Mouse (Mus musculus) hindbrain, embryonic 14.5 days (tissue): ENCODE results near the gene Sun2. TPM values are rescaled to one million over a fixed set of nuclear protein-coding genes. Genes with fewer than 3 reads are reported as not detected.

ENCODE experiments used
- ATAC-seq: fragments of 200-750 bp; cut with Nextera tagmentation; 2 replicates; pipeline ENCODE4 v1.8.0; 2017; ENCODE audit warnings: moderate number of reproducible peaks, mild to moderate bottlenecking, moderate TSS enrichment, moderate library complexity; ENCODE audit not compliant: low FRiP score
- DNase-seq: peaks from one replicate; pipeline ENCODE4 v3.0.0-alpha.2; 2015; ENCODE audit warnings: low spot score
- H3K27ac ChIP-seq: fragments of 300-500 bp; sonication (generic); 2 replicates; pipeline ENCODE4 v1.5.1; 2014; ENCODE audit warnings: mild to moderate bottlenecking, moderate library complexity
- H3K27me3 ChIP-seq: fragments of 300-500 bp; sonication (generic); 2 replicates; pipeline ENCODE4 v1.6.1; 2014; ENCODE audit warnings: mild to moderate bottlenecking, low read length, mixed read lengths; ENCODE audit not compliant: control insufficient read depth, insufficient read depth
- H3K36me3 ChIP-seq: fragments of 300-500 bp; sonication (generic); replicated peaks from 2 replicates; pipeline ENCODE4 v1.6.1; 2014; ENCODE audit not compliant: control insufficient read depth, insufficient read depth
- H3K4me1 ChIP-seq: fragments of 300-500 bp; sonication (generic); replicated peaks from 2 replicates; pipeline ENCODE4 v1.6.1; 2014; ENCODE audit warnings: antibody characterized with exemption, low read length, mixed read lengths; ENCODE audit not compliant: control insufficient read depth, insufficient read depth
- H3K4me2 ChIP-seq: fragments of 300-500 bp; sonication (generic); replicated peaks from 2 replicates; pipeline ENCODE4 v1.6.1; 2014; ENCODE audit warnings: mild to moderate bottlenecking, moderate library complexity
- H3K4me3 ChIP-seq: fragments of 300-500 bp; sonication (generic); replicated peaks from 2 replicates; pipeline ENCODE4 v1.5.1; 2014; ENCODE audit warnings: mild to moderate bottlenecking, low read length
- H3K9ac ChIP-seq: fragments of 300-500 bp; sonication (generic); 2 replicates; pipeline ENCODE4 v1.6.1; 2014
- H3K9me3 ChIP-seq: fragments of 300-500 bp; sonication (generic); 2 replicates; pipeline ENCODE4 v1.6.1; 2016; ENCODE audit warnings: low read length; ENCODE audit not compliant: control insufficient read depth
- WGBS: fragments of 180-500 bp; shearing (Covaris S2); extraction: QIAGEN DNeasy Blood & Tissue Kit; methylation state at CpG from one replicate; pipeline ENCODE4 v1.1.7; 2014; 5-methylcytosine and 5-hydroxymethylcytosine counted together
- polyA plus RNA-seq: library from polyadenylated mRNA; unstranded; fragments of >200 nt; fragmentation: Nextera tagmentation; extraction: Ambion mirVana; gene quantifications from 2 replicates; pipeline ENCODE4 v1.2.1, GENCODE M21; 2014

The Sun2 gene
- polyA plus RNA-seq, 1 experiment from 2014 or later = 6.7 TPM

- no peaks in the 10 kb centered on the region for H3K9me3 ChIP-seq
- H3K4me3 ChIP-seq = peak overlapping the region; percentile 84
- peak; percentile 98 for ATAC-seq
- H3K27ac ChIP-seq = peak overlapping the region; percentile 82
- peaks cover 16% of the 10 kb centered on the region for H3K4me1 ChIP-seq
- WGBS = under 1% methylated on average over 50 of the region's 50 CpGs
- H3K27me3 ChIP-seq = no peaks in the 10 kb centered on the region
- no peaks in the 10 kb centered on the region for H3K36me3 ChIP-seq
- peak; percentile 99 for DNase-seq
- H3K9ac ChIP-seq = peak overlapping the region; percentile 86
- H3K4me2 ChIP-seq = peak overlapping the region; percentile 91
Observed at GRCm38 (mm10) chr15:79774117-79775027, 32.0 kb upstream of the Sun2 start.

GRCm38 (mm10) chr15:79770629-79771240 lies 28.4 kb upstream of the Sun2 start:
- Histone ChIP-seq H3K4me3 (no peak overlapping the region), H3K4me2 (no peak overlapping the region), H3K9ac (no peak overlapping the region), H3K27me3 (no peaks in the 10 kb centered on the region), H3K9me3 (no peaks in the 10 kb centered on the region), H3K4me1 (peaks cover 16% of the 10 kb centered on the region), H3K27ac (no peak overlapping the region), H3K36me3 (no peaks in the 10 kb centered on the region)
- no peak for ATAC-seq
- 71% methylated on average over 21 of the region's 21 CpGs for WGBS
- DNase-seq = no peak

- H3K36me3 ChIP-seq = peaks cover 19% of the 10 kb centered on the region
- no peak overlapping the region for H3K27ac ChIP-seq
- H3K4me1 ChIP-seq = peaks cover 3% of the 10 kb centered on the region; the same call in 1 of the 2 replicates
- no peak for DNase-seq
- H3K4me3 ChIP-seq = no peak overlapping the region
- H3K27me3 ChIP-seq = no peaks in the 10 kb centered on the region
- H3K9me3 ChIP-seq = no peaks in the 10 kb centered on the region
- no peak for ATAC-seq
- WGBS = 45% methylated on average over 6 of the region's 6 CpGs
- no peak overlapping the region for H3K9ac ChIP-seq
- H3K4me2 ChIP-seq = no peak overlapping the region
Observed at GRCm38 (mm10) chr15:79768302-79768701, 26.0 kb upstream of the Sun2 start.

- peaks cover 27% of the 10 kb centered on the region for H3K36me3 ChIP-seq
- H3K4me1 ChIP-seq = no peaks in the 10 kb centered on the region
- H3K9me3 ChIP-seq = no peaks in the 10 kb centered on the region
- no peaks in the 10 kb centered on the region for H3K27me3 ChIP-seq
- WGBS = 77% methylated on average over 16 of the region's 16 CpGs
- no peak overlapping the region for H3K9ac ChIP-seq
- DNase-seq (no peak), ATAC-seq (no peak)
- H3K4me2 ChIP-seq = no peak overlapping the region
- no peak overlapping the region for H3K4me3 ChIP-seq
- H3K27ac ChIP-seq = no peak overlapping the region
Observed at GRCm38 (mm10) chr15:79767327-79767961, 25.1 kb upstream of the Sun2 start.

GRCm38 (mm10) chr15:79766586-79767071 lies 24.3 kb upstream of the Sun2 start:
- H3K4me3 ChIP-seq = no peak overlapping the region
- DNase-seq (no peak), ATAC-seq (no peak)
- H3K27ac ChIP-seq = no peak overlapping the region
- no peak overlapping the region for H3K9ac ChIP-seq
- H3K27me3 ChIP-seq = no peaks in the 10 kb centered on the region
- H3K4me1 ChIP-seq = no peaks in the 10 kb centered on the region
- 86% methylated on average over 10 of the region's 10 CpGs for WGBS
- peaks cover 35% of the 10 kb centered on the region for H3K36me3 ChIP-seq
- no peak overlapping the region for H3K4me2 ChIP-seq
- no peaks in the 10 kb centered on the region for H3K9me3 ChIP-seq

GRCm38 (mm10) chr15:79766168-79766567 lies 23.8 kb upstream of the Sun2 start:
- ATAC-seq = no peak
- no peaks in the 10 kb centered on the region for H3K9me3 ChIP-seq
- H3K4me1 ChIP-seq = no peaks in the 10 kb centered on the region

GRCm38 (mm10) chr15:79765361-79765760 lies 23.0 kb upstream of the Sun2 start:
- Histone ChIP-seq H3K27me3 (no peaks in the 10 kb centered on the region), H3K9me3 (no peaks in the 10 kb centered on the region), H3K4me2 (no peak overlapping the region), H3K27ac (no peak overlapping the region), H3K9ac (no peak overlapping the region), H3K4me1 (no peaks in the 10 kb centered on the region), H3K4me3 (no peak overlapping the region), H3K36me3 (peaks cover 42% of the 10 kb centered on the region)
- DNase-seq = no peak
- ATAC-seq = no peak
- WGBS = 92% methylated on average over 2 of the region's 2 CpGs

More at GRCm38 (mm10) chr15:79766168-79766567, 23.8 kb upstream of the Sun2 start:
- Histone ChIP-seq H3K27ac (no peak overlapping the region), H3K4me2 (no peak overlapping the region), H3K36me3 (peaks cover 39% of the 10 kb centered on the region), H3K27me3 (no peaks in the 10 kb centered on the region), H3K4me3 (no peak overlapping the region), H3K9ac (no peak overlapping the region)
- DNase-seq = no peak
- 76% methylated on average over 10 of the region's 10 CpGs for WGBS

- WGBS = 81% methylated on average over 11 of the region's 11 CpGs
- Histone ChIP-seq H3K4me2 (no peak overlapping the region), H3K9ac (no peak overlapping the region), H3K27ac (no peak overlapping the region), H3K4me1 (no peaks in the 10 kb centered on the region), H3K4me3 (no peak overlapping the region), H3K9me3 (no peaks in the 10 kb centered on the region), H3K36me3 (peaks cover 42% of the 10 kb centered on the region), H3K27me3 (no peaks in the 10 kb centered on the region)
- DNase-seq (no peak), ATAC-seq (no peak)
Observed at GRCm38 (mm10) chr15:79764539-79765267, 22.4 kb upstream of the Sun2 start.
